In genomic region chr1:87755641-87756470, GRCm38 (mm10) we compare ENCODE assay signal across 8 mouse cellular contexts. TPM values are rescaled to one million over a fixed set of nuclear protein-coding genes. Genes with fewer than 3 reads are reported as not detected.
DNase-seq lines count a peak whose midpoint lies in the region; ATAC-seq lines count a peak whose summit lies in the region.

TSS of gene Atg16l1 (plus strand) at chr1:87755870.

- H3K36me3 ChIP-seq in heart, embryonic 13.5 days, result peaks cover 23% of the 10 kb centered on the region
- peaks cover 32% of the 10 kb centered on the region for H3K36me3 ChIP-seq in liver, embryonic 12.5 days
- H3K36me3 ChIP-seq in stomach, embryonic 15.5 days, result peaks cover 11% of the 10 kb centered on the region; the same call in 1 of the 2 replicates

- peak; percentile 94 for ATAC-seq in heart, embryonic 13.5 days (ENCODE audit: extremely low read depth, insufficient number of reproducible peaks, low FRiP score, low TSS enrichment)
- peak; percentile 98 for ATAC-seq in liver, embryonic 12.5 days
- ATAC-seq in stomach, embryonic 15.5 days (ENCODE audit: insufficient read depth, low FRiP score, low read depth), result peak; percentile 98

- H3K4me1 ChIP-seq in brown adipose tissue, adult 24 weeks (ENCODE audit: control insufficient read depth, insufficient read depth, insufficient read length, low read length), result peaks cover 9% of the 10 kb centered on the region; the same call in 1 of the 2 replicates
- H3K4me1 ChIP-seq in heart, embryonic 13.5 days, result peaks cover 9% of the 10 kb centered on the region
- H3K4me1 ChIP-seq in liver, embryonic 12.5 days, result peaks cover 30% of the 10 kb centered on the region
- peaks cover 7% of the 10 kb centered on the region; the same call in 1 of the 2 replicates for H3K4me1 ChIP-seq in stomach, embryonic 15.5 days

- peak within 1 kb of the TSS; percentile 94 for H3K4me3 ChIP-seq in brown adipose tissue, adult 24 weeks (ENCODE audit: insufficient read depth, low read depth, low read length)
- peak within 1 kb of the TSS; percentile 90 for H3K4me3 ChIP-seq in heart, embryonic 13.5 days
- peak within 1 kb of the TSS; percentile 89 for H3K4me3 ChIP-seq in liver, embryonic 12.5 days
- peak within 1 kb of the TSS; percentile 97 for H3K4me3 ChIP-seq in stomach, embryonic 15.5 days (replicated peaks)

- DNase-seq in CD4-positive, CD25-positive, alpha-beta regulatory T cell, adult 2 months (ENCODE audit: low read depth, low spot score), result peak; percentile 98
- DNase-seq in fat pad, adult 2 months (ENCODE audit: extremely low read depth, low read depth, low spot score), result peak; percentile 66
- DNase-seq in kidney, postnatal 10 days, result peak; percentile 97
- DNase-seq in natural killer cell, adult 2 months (ENCODE audit: low spot score in 2 of 2), result peak; percentile 89 to 93

- peaks cover 9% of the 10 kb centered on the region for H3K27me3 ChIP-seq in heart, embryonic 13.5 days (replicated peaks)
- H3K27me3 ChIP-seq in liver, embryonic 12.5 days (replicated peaks), result no peaks in the 10 kb centered on the region
- 0 out of 2 replicates have a peak, but pooled peaks cover 5% of the 10 kb centered on the region for H3K27me3 ChIP-seq in stomach, embryonic 15.5 days (replicated peaks)

- H3K27ac ChIP-seq in brown adipose tissue, adult 24 weeks (replicated peaks; ENCODE audit: low read depth, low read length), result peak within 1 kb of the TSS; percentile 73
- peak within 1 kb of the TSS; percentile 89 for H3K27ac ChIP-seq in heart, embryonic 13.5 days (replicated peaks)
- peak within 1 kb of the TSS; percentile 95 for H3K27ac ChIP-seq in liver, embryonic 12.5 days
- H3K27ac ChIP-seq in stomach, embryonic 15.5 days, result peak within 1 kb of the TSS; percentile 94

- peak within 1 kb of the TSS; percentile 99 for H3K9ac ChIP-seq in heart, embryonic 13.5 days
- peak within 1 kb of the TSS; percentile 96 for H3K9ac ChIP-seq in liver, embryonic 12.5 days
- H3K9ac ChIP-seq in stomach, embryonic 15.5 days, result peak within 1 kb of the TSS; percentile 99

- peak within 1 kb of the TSS; percentile 89 for H3K4me2 ChIP-seq in heart, embryonic 13.5 days
- H3K4me2 ChIP-seq in liver, embryonic 12.5 days, result peak within 1 kb of the TSS; percentile 80
- peak within 1 kb of the TSS; percentile 67 for H3K4me2 ChIP-seq in stomach, embryonic 15.5 days

- WGBS in heart, embryonic 13.5 days, result under 1% methylated on average over 76 of the region's 79 CpGs
- WGBS in liver, embryonic 12.5 days (ENCODE audit: insufficient replicate concordance), result under 1% methylated on average over 79 of the region's 79 CpGs
- WGBS in stomach, embryonic 15.5 days, result under 1% methylated on average over 79 of the region's 79 CpGs

- no peaks in the 10 kb centered on the region for H3K9me3 ChIP-seq in heart, embryonic 13.5 days
- no peaks in the 10 kb centered on the region for H3K9me3 ChIP-seq in liver, embryonic 12.5 days (replicated peaks)
- no peaks in the 10 kb centered on the region for H3K9me3 ChIP-seq in stomach, embryonic 15.5 days

RNA-seq across cellular contexts. Expression of gene Atg16l1, which starts in this region (rescaled TPM):
- polyA plus RNA-seq in brown adipose tissue, adult 24 weeks (2012; ENCODE audit: insufficient read depth, insufficient read length, missing spikeins), result 17.4 and 18.2 TPM in 2 replicates
- 21.8 and 23.5 TPM in 2 replicates for polyA plus RNA-seq in heart, embryonic 13.5 days (2015; fragmentation: Nextera tagmentation; extraction: Ambion mirVana)
- polyA plus RNA-seq in liver, embryonic 12.5 days (2016; fragmentation: Nextera tagmentation; extraction: Ambion mirVana), result 19.5 and 21.9 TPM in 2 replicates
- polyA plus RNA-seq in stomach, embryonic 15.5 days (2015; fragmentation: Nextera tagmentation; extraction: Ambion mirVana), result 28.0 and 29.7 TPM in 2 replicates

Comparison
In these comparisons a context has a peak if more than half of its experiments do, and no peak if none do; other contexts are left out.
1. Peak in every context shown above with its lines: DNase-seq, ATAC-seq, H3K4me3 ChIP-seq and H3K27ac ChIP-seq.